In genomic region chr16:20464725-20465124, GRCm38 (mm10) we compare ENCODE assay signal across 26 mouse cellular contexts.
"Had no signal": no experiment of that assay in that cellular context is flagged by ENCODE, and none has a peak within 500 bp of the region (broad histone marks: within the 10 kb centered on the region; RNA-seq: fewer than 3 reads in every experiment).

No protein-coding gene starts in this region.

- H3K27ac ChIP-seq: embryonic facial prominence, embryonic 10.5 days; embryonic facial prominence, embryonic 12.5 days; embryonic facial prominence, embryonic 13.5 days; embryonic facial prominence, embryonic 15.5 days; forebrain, embryonic 10.5 days; forebrain, embryonic 12.5 days; forebrain, embryonic 13.5 days; forebrain, embryonic 15.5 days; gastrocnemius, adult 2 months; heart, adult 2 months had no signal

- H3K36me3 ChIP-seq: embryonic facial prominence, embryonic 10.5 days; embryonic facial prominence, embryonic 12.5 days; embryonic facial prominence, embryonic 13.5 days; embryonic facial prominence, embryonic 15.5 days; forebrain, embryonic 10.5 days; forebrain, embryonic 12.5 days; forebrain, embryonic 15.5 days had no signal

- H3K27me3 ChIP-seq: embryonic facial prominence, embryonic 12.5 days; embryonic facial prominence, embryonic 13.5 days; embryonic facial prominence, embryonic 15.5 days; forebrain, embryonic 12.5 days; forebrain, embryonic 13.5 days; forebrain, embryonic 15.5 days had no signal

- H3K9me3 ChIP-seq: embryonic facial prominence, embryonic 10.5 days; embryonic facial prominence, embryonic 12.5 days; embryonic facial prominence, embryonic 13.5 days; embryonic facial prominence, embryonic 15.5 days; forebrain, embryonic 10.5 days; forebrain, embryonic 12.5 days; forebrain, embryonic 13.5 days; forebrain, embryonic 15.5 days had no signal

- H3K9ac ChIP-seq: embryonic facial prominence, embryonic 12.5 days; embryonic facial prominence, embryonic 13.5 days; embryonic facial prominence, embryonic 15.5 days; forebrain, embryonic 12.5 days; forebrain, embryonic 13.5 days; forebrain, embryonic 15.5 days; forebrain, postnatal 0 days had no signal

- H3K4me1 ChIP-seq: embryonic facial prominence, embryonic 10.5 days; embryonic facial prominence, embryonic 12.5 days; embryonic facial prominence, embryonic 13.5 days; embryonic facial prominence, embryonic 15.5 days; forebrain, embryonic 10.5 days; forebrain, embryonic 12.5 days; forebrain, embryonic 13.5 days; forebrain, embryonic 15.5 days had no signal

- H3K4me2 ChIP-seq: embryonic facial prominence, embryonic 12.5 days; embryonic facial prominence, embryonic 13.5 days; embryonic facial prominence, embryonic 15.5 days; forebrain, embryonic 12.5 days; forebrain, embryonic 13.5 days; forebrain, embryonic 15.5 days had no signal

- H3K4me3 ChIP-seq: embryonic facial prominence, embryonic 10.5 days; embryonic facial prominence, embryonic 12.5 days; embryonic facial prominence, embryonic 13.5 days; embryonic facial prominence, embryonic 15.5 days; erythroblast, embryonic 14.5 days; forebrain, embryonic 10.5 days; forebrain, embryonic 12.5 days; forebrain, embryonic 13.5 days; forebrain, embryonic 15.5 days; gastrocnemius, adult 2 months; heart, adult 2 months had no signal

- DNase-seq: cerebellum, adult 9-10 months; cerebellum, adult 9-11 months; cerebellum, postnatal 10 days; cerebellum, postnatal 14 days; cerebellum, postnatal 25 days; cerebellum, postnatal 36 days; embryo, embryonic 11 days; forebrain, postnatal 0 days; gastrocnemius, adult 2 months; gastrocnemius, postnatal 10 days; gastrocnemius, postnatal 14 days; gastrocnemius, postnatal 25 days; gastrocnemius, postnatal 36 days; heart, adult 18-20 months; heart, adult 2 months had no signal

- ATAC-seq: forebrain, embryonic 13.5 days; forebrain, embryonic 14.5 days; forebrain, embryonic 15.5 days; forebrain, embryonic 16.5 days; forebrain, postnatal 0 days had no signal
